Mouse (Mus musculus): ENCODE measurements around the gene Gipc3. TPM values are rescaled to one million over a fixed set of nuclear protein-coding genes. Genes with fewer than 3 reads are reported as not detected.

The Gipc3 gene
- polyA plus RNA-seq, 1 experiment from 2014 or later: not detected

DNA sequence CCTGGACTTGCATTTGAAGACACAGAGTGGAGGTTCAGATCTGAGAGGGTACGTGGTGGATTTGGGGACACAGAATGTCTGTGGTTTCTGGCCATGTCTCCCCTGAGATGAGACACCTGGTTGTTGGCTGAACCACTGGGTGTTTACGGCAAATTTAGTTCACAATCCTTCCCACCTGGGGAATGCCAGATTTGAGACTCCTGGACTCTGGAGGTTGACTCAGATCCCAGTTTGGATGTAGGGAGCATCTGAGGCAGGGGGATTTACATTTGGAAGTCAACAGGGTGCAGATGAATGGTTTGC, 34.2 kb upstream of the Gipc3 start:
- H3K36me3 ChIP-seq (ENCODE audit: control insufficient read depth, insufficient read depth, low read length): peaks cover 5% of the 10 kb centered on the region
- peak overlapping the region; percentile 88 for H3K4me2 ChIP-seq (ENCODE audit: low read depth)
- peak overlapping the region; percentile 85 for H3K4me3 ChIP-seq (ENCODE audit: low read depth, low read length)
- peak overlapping the region; percentile 89 for H3K9ac ChIP-seq (ENCODE audit: low read length)
- DNase-seq (ENCODE audit: low spot score) (no peak), ATAC-seq (ENCODE audit: insufficient read depth, low FRiP score, low TSS enrichment) (no peak)
- no peak overlapping the region for H3K27ac ChIP-seq (ENCODE audit: low read depth, low read length)
- 57% methylated on average over 2 of the region's 2 CpGs for WGBS
- peaks cover 12% of the 10 kb centered on the region for H3K4me1 ChIP-seq (ENCODE audit: control insufficient read depth, insufficient read depth, low read length)
- H3K27me3 ChIP-seq (ENCODE audit: control insufficient read depth, insufficient read depth, low read length): no peaks in the 10 kb centered on the region
- H3K9me3 ChIP-seq (ENCODE audit: control insufficient read depth, low read length): no peaks in the 10 kb centered on the region

DNA sequence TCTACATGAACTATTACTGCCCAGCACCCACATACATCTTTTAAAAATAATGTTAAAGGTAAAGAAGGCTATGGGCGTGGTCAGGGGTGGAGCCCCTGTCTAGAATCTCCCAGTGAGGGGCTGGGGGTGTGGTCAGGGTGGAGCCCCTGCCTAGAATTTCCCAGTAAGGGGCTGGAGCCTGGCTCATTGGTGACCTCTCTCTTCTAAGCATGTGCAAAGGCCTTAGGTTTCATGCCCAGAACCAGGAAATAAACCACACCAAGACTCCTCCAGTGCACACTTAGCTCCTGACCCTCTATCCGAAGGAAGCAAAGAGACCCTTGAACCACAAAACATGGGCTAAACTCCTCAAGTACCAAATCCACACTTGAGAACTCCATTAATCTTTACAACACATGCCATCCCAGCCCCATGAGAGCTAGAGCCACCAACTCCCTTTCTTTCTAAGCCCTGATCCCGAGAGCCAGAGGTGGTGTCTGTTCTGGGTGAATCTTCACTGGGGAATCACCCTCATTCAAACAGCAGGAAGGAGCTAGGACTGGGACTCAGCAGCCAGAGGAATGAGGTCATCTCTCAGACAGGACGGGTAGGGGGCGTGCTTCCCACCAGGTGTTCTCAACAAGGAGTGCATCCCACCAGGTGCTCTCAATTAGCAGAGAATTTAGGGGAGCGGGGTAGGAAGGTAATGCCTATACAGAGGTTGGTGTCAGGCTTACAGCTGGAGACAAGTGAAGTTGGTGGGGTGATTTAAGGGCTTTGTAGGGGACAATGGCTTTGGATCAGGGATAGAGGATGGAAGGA, 33.7 kb upstream of the Gipc3 start:
- peaks cover 5% of the 10 kb centered on the region for H3K36me3 ChIP-seq (ENCODE audit: control insufficient read depth, insufficient read depth, low read length)
- peak overlapping the region; percentile 88 for H3K4me2 ChIP-seq (ENCODE audit: low read depth)
- H3K27ac ChIP-seq (ENCODE audit: low read depth, low read length): no peak overlapping the region
- 44% methylated on average over 6 of the region's 6 CpGs for WGBS
- DNase-seq (ENCODE audit: low spot score): no peak
- peaks cover 12% of the 10 kb centered on the region for H3K4me1 ChIP-seq (ENCODE audit: control insufficient read depth, insufficient read depth, low read length)
- peak overlapping the region; percentile 85 for H3K4me3 ChIP-seq (ENCODE audit: low read depth, low read length)
- peak overlapping the region; percentile 89 for H3K9ac ChIP-seq (ENCODE audit: low read length)
- H3K27me3 ChIP-seq (ENCODE audit: control insufficient read depth, insufficient read depth, low read length): no peaks in the 10 kb centered on the region
- ATAC-seq (ENCODE audit: insufficient read depth, low FRiP score, low TSS enrichment): no peak
- H3K9me3 ChIP-seq (ENCODE audit: control insufficient read depth, low read length): no peaks in the 10 kb centered on the region

GRCm38 (mm10) chr10:81375322-81375721, 32.3 kb upstream of the Gipc3 start:
- Histone ChIP-seq H3K9me3 (ENCODE audit: control insufficient read depth, low read length) (no peaks in the 10 kb centered on the region), H3K9ac (ENCODE audit: low read length) (no peak overlapping the region), H3K27me3 (ENCODE audit: control insufficient read depth, insufficient read depth, low read length) (no peaks in the 10 kb centered on the region), H3K4me3 (ENCODE audit: low read depth, low read length) (no peak overlapping the region), H3K4me2 (ENCODE audit: low read depth) (no peak overlapping the region), H3K4me1 (ENCODE audit: control insufficient read depth, insufficient read depth, low read length) (peaks cover 12% of the 10 kb centered on the region), H3K27ac (ENCODE audit: low read depth, low read length) (no peak overlapping the region), H3K36me3 (ENCODE audit: control insufficient read depth, insufficient read depth, low read length) (peaks cover 11% of the 10 kb centered on the region)
- 96% methylated on average over 10 of the region's 10 CpGs for WGBS
- ATAC-seq (ENCODE audit: insufficient read depth, low FRiP score, low TSS enrichment) (no peak), DNase-seq (ENCODE audit: low spot score) (no peak)

- DNase-seq (ENCODE audit: low spot score) (no peak), ATAC-seq (ENCODE audit: insufficient read depth, low FRiP score, low TSS enrichment) (no peak)
- Histone ChIP-seq H3K27ac (ENCODE audit: low read depth, low read length) (no peak overlapping the region; the same call in 1 of the 2 replicates), H3K36me3 (ENCODE audit: control insufficient read depth, insufficient read depth, low read length) (peaks cover 35% of the 10 kb centered on the region), H3K4me2 (ENCODE audit: low read depth) (no peak overlapping the region), H3K27me3 (ENCODE audit: control insufficient read depth, insufficient read depth, low read length) (peaks cover 15% of the 10 kb centered on the region), H3K4me3 (ENCODE audit: low read depth, low read length) (no peak overlapping the region), H3K9ac (ENCODE audit: low read length) (no peak overlapping the region), H3K9me3 (ENCODE audit: control insufficient read depth, low read length) (no peaks in the 10 kb centered on the region), H3K4me1 (ENCODE audit: control insufficient read depth, insufficient read depth, low read length) (peaks cover 30% of the 10 kb centered on the region)
- 80% methylated on average over 6 of the region's 6 CpGs for WGBS
Observed at GRCm38 (mm10) chr10:81367207-81367495, 24.1 kb upstream of the Gipc3 start.

GRCm38 (mm10) chr10:81366477-81367206, 23.6 kb upstream of the Gipc3 start:
- peaks cover 15% of the 10 kb centered on the region for H3K27me3 ChIP-seq (ENCODE audit: control insufficient read depth, insufficient read depth, low read length)
- H3K4me2 ChIP-seq (ENCODE audit: low read depth): no peak overlapping the region
- H3K36me3 ChIP-seq (ENCODE audit: control insufficient read depth, insufficient read depth, low read length): peaks cover 35% of the 10 kb centered on the region
- H3K9ac ChIP-seq (ENCODE audit: low read length): no peak overlapping the region
- H3K27ac ChIP-seq (ENCODE audit: low read depth, low read length): no peak overlapping the region; the same call in 1 of the 2 replicates
- 77% methylated on average over 6 of the region's 6 CpGs for WGBS
- H3K4me1 ChIP-seq (ENCODE audit: control insufficient read depth, insufficient read depth, low read length): peaks cover 30% of the 10 kb centered on the region
- ATAC-seq (ENCODE audit: insufficient read depth, low FRiP score, low TSS enrichment) (no peak), DNase-seq (ENCODE audit: low spot score) (no peak)
- no peak overlapping the region for H3K4me3 ChIP-seq (ENCODE audit: low read depth, low read length)
- H3K9me3 ChIP-seq (ENCODE audit: control insufficient read depth, low read length): no peaks in the 10 kb centered on the region

GRCm38 (mm10) chr10:81365672-81366476, 22.8 kb upstream of the Gipc3 start, which contains the start of gene 4930404N11Rik:
TSS of gene 4930404N11Rik (minus strand) at chr10:81365816.
- Histone ChIP-seq H3K4me2 (ENCODE audit: low read depth) (peak within 1 kb of the TSS; percentile 50), H3K9ac (ENCODE audit: low read length) (peak within 1 kb of the TSS; percentile 37; the same call in 1 of the 2 replicates), H3K36me3 (ENCODE audit: control insufficient read depth, insufficient read depth, low read length) (peaks cover 31% of the 10 kb centered on the region), H3K9me3 (ENCODE audit: control insufficient read depth, low read length) (no peaks in the 10 kb centered on the region), H3K27ac (ENCODE audit: low read depth, low read length) (no peak within 1 kb of the TSS; the same call in 1 of the 2 replicates), H3K4me3 (ENCODE audit: low read depth, low read length) (peak within 1 kb of the TSS; percentile 15), H3K4me1 (ENCODE audit: control insufficient read depth, insufficient read depth, low read length) (peaks cover 30% of the 10 kb centered on the region), H3K27me3 (ENCODE audit: control insufficient read depth, insufficient read depth, low read length) (peaks cover 15% of the 10 kb centered on the region)
- WGBS: 26% methylated on average over 12 of the region's 12 CpGs
- DNase-seq (ENCODE audit: low spot score): peak; percentile 67
- no peak for ATAC-seq (ENCODE audit: insufficient read depth, low FRiP score, low TSS enrichment)

DNA sequence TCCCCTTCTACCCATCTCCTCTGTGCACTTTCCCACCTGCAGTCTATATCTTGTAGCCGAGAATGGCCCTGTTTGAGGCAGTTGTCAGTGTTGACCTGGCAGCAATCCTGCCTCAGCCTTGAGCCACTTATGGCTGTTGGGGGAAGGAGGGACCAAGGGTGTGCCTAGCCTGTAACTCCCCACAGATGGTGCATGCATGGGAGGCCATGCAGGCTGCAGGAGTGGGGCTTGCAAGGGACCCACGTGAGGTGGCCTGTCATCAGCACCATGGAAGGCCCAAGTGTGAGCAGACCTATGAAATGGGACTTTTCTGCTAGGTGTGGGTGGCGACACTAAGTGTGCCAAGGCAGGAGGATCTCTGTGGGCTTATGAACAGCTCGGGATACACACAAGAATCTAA, 22.0 kb upstream of the Gipc3 start:
- peaks cover 30% of the 10 kb centered on the region for H3K4me1 ChIP-seq (ENCODE audit: control insufficient read depth, insufficient read depth, low read length)
- H3K4me3 ChIP-seq (ENCODE audit: low read depth, low read length): no peak overlapping the region
- no peak overlapping the region for H3K9ac ChIP-seq (ENCODE audit: low read length)
- peaks cover 15% of the 10 kb centered on the region for H3K27me3 ChIP-seq (ENCODE audit: control insufficient read depth, insufficient read depth, low read length)
- no peaks in the 10 kb centered on the region for H3K9me3 ChIP-seq (ENCODE audit: control insufficient read depth, low read length)
- DNase-seq (ENCODE audit: low spot score) (no peak), ATAC-seq (ENCODE audit: insufficient read depth, low FRiP score, low TSS enrichment) (no peak)
- H3K36me3 ChIP-seq (ENCODE audit: control insufficient read depth, insufficient read depth, low read length): peaks cover 26% of the 10 kb centered on the region
- H3K4me2 ChIP-seq (ENCODE audit: low read depth): no peak overlapping the region
- 43% methylated on average over 4 of the region's 4 CpGs for WGBS
- no peak overlapping the region for H3K27ac ChIP-seq (ENCODE audit: low read depth, low read length)

- H3K4me1 ChIP-seq (ENCODE audit: control insufficient read depth, insufficient read depth, low read length): peaks cover 30% of the 10 kb centered on the region
- peak overlapping the region; percentile 37; the same call in 1 of the 2 replicates for H3K9ac ChIP-seq (ENCODE audit: low read length)
- H3K36me3 ChIP-seq (ENCODE audit: control insufficient read depth, insufficient read depth, low read length): peaks cover 22% of the 10 kb centered on the region
- H3K4me3 ChIP-seq (ENCODE audit: low read depth, low read length): peak overlapping the region; percentile 15
- H3K27ac ChIP-seq (ENCODE audit: low read depth, low read length): no peak overlapping the region
- WGBS: 12% methylated on average over 27 of the region's 28 CpGs
- peaks cover 15% of the 10 kb centered on the region for H3K27me3 ChIP-seq (ENCODE audit: control insufficient read depth, insufficient read depth, low read length)
- peak overlapping the region; percentile 50 for H3K4me2 ChIP-seq (ENCODE audit: low read depth)
- ATAC-seq (ENCODE audit: insufficient read depth, low FRiP score, low TSS enrichment) (0 out of 2 replicates have a peak, but pooled peaks have one; percentile 6), DNase-seq (ENCODE audit: low spot score) (no peak)
- H3K9me3 ChIP-seq (ENCODE audit: control insufficient read depth, low read length): no peaks in the 10 kb centered on the region
Observed at GRCm38 (mm10) chr10:81364666-81365065, 21.6 kb upstream of the Gipc3 start.
